Mouse (Mus musculus): ENCODE measurements around the gene Btf3l4.

Btf3l4 gene

GRCm38 (mm10) chr4:108811550-108811949 is 21.9 kb downstream of the Btf3l4 start:
- no peak for DNase-seq (ENCODE audit: low read depth)

- DNase-seq (ENCODE audit: low read depth), result no peak
Observed at GRCm38 (mm10) chr4:108811142-108811541, 22.3 kb downstream of the Btf3l4 start.

GRCm38 (mm10) chr4:108803535-108803934 is 29.9 kb downstream of the Btf3l4 start:
- no peak for DNase-seq (ENCODE audit: low read depth)

- DNase-seq (ENCODE audit: low read depth), result peak; percentile 54
Observed at GRCm38 (mm10) chr4:108798083-108798830, 35.2 kb downstream of the Btf3l4 start.

- no peak for DNase-seq (ENCODE audit: low read depth)
Observed at GRCm38 (mm10) chr4:108796701-108797100, 36.7 kb downstream of the Btf3l4 start.

- DNase-seq (ENCODE audit: low read depth), result no peak
Observed at GRCm38 (mm10) chr4:108793941-108794340, 39.5 kb downstream of the Btf3l4 start.

- no peak for DNase-seq (ENCODE audit: low read depth)
Observed at GRCm38 (mm10) chr4:108790507-108790906, 42.9 kb downstream of the Btf3l4 start.

- no peak for DNase-seq (ENCODE audit: low read depth)
Observed at GRCm38 (mm10) chr4:108789258-108789936, 44.0 kb downstream of the Btf3l4 start.

GRCm38 (mm10) chr4:108782421-108783085 is 50.9 kb downstream of the Btf3l4 start:
- no peak for DNase-seq (ENCODE audit: low read depth)

- no peak for DNase-seq (ENCODE audit: low read depth)
Observed at GRCm38 (mm10) chr4:108781596-108781995, 51.8 kb downstream of the Btf3l4 start.

- no peak for DNase-seq (ENCODE audit: low read depth)
Observed at GRCm38 (mm10) chr4:108780864-108781205, 52.6 kb downstream of the Btf3l4 start.

GRCm38 (mm10) chr4:108780057-108780863 is 53.2 kb downstream of the Btf3l4 start, which contains the start of gene Zfyve9:
TSS of gene Zfyve9 (minus strand) at chr4:108780798.
- DNase-seq (ENCODE audit: low read depth), result peak; percentile 40

GRCm38 (mm10) chr4:108779763-108780056 is 53.7 kb downstream of the Btf3l4 start:
- DNase-seq (ENCODE audit: low read depth), result no peak

GRCm38 (mm10) chr4:108768527-108768926 is 64.9 kb downstream of the Btf3l4 start:
- no peak for DNase-seq (ENCODE audit: low read depth)
